Mouse (Mus musculus): ENCODE results near the gene Gm30083.

GRCm38 (mm10) chr14:33940739-33941138 is 74.2 kb downstream of the Gm30083 start, which contains the start of gene Gdf2:
- no peak for TF ChIP-seq CTCF (IDR thresholded peaks at IDR 0.05; ENCODE audit: extremely low read depth, insufficient read depth, insufficient read length, insufficient replicate concordance)
- TF ChIP-seq POLR2A (IDR thresholded peaks at IDR 0.05; ENCODE audit: low read depth, low read length) = no peak
